Mouse (Mus musculus) embryonic facial prominence, embryonic 15.5 days (tissue): ENCODE measurements around the gene Plxnb3. TPM values are rescaled to one million over a fixed set of nuclear protein-coding genes. Genes with fewer than 3 reads are reported as not detected.
"Not testable (repeated sequence)": the region's sequence is repeated elsewhere in the genome, so short reads cannot be mapped to it uniquely, and the experiment has no call there.

ENCODE experiments used
- ATAC-seq: fragments of 200-750 bp; cut with Nextera tagmentation; 2 replicates; pipeline ENCODE4 v1.8.0; 2017; ENCODE audit warnings: low read depth, moderate TSS enrichment; ENCODE audit not compliant: insufficient number of reproducible peaks, low FRiP score, low TSS enrichment
- H3K27ac ChIP-seq: fragments of 300-500 bp; sonication (generic); replicated peaks from 2 replicates; pipeline ENCODE4 v1.5.1; 2015; ENCODE audit warnings: mild to moderate bottlenecking, inconsistent platforms
- H3K27me3 ChIP-seq: fragments of 300-500 bp; sonication (generic); 2 replicates; pipeline ENCODE4 v1.6.1; 2015; ENCODE audit warnings: inconsistent platforms
- H3K36me3 ChIP-seq: fragments of 300-500 bp; sonication (generic); 2 replicates; pipeline ENCODE4 v1.6.1; 2015; ENCODE audit warnings: mild to moderate bottlenecking, inconsistent platforms
- H3K4me1 ChIP-seq: fragments of 300-500 bp; sonication (generic); 2 replicates; pipeline ENCODE4 v1.6.1; 2015; ENCODE audit warnings: inconsistent platforms
- H3K4me2 ChIP-seq: fragments of 300-500 bp; sonication (generic); replicated peaks from 2 replicates; pipeline ENCODE4 v1.6.1; 2015; ENCODE audit warnings: mild to moderate bottlenecking, inconsistent platforms
- H3K4me3 ChIP-seq: fragments of 300-500 bp; sonication (generic); replicated peaks from 2 replicates; pipeline ENCODE4 v1.5.1; 2015; ENCODE audit warnings: mild to moderate bottlenecking, inconsistent platforms
- H3K9ac ChIP-seq: fragments of 300-500 bp; sonication (generic); 2 replicates; pipeline ENCODE4 v1.6.1; 2015; ENCODE audit warnings: inconsistent platforms
- H3K9me3 ChIP-seq: fragments of 300-500 bp; sonication (generic); replicated peaks from 2 replicates; pipeline ENCODE4 v1.6.1; 2016; ENCODE audit warnings: inconsistent platforms
- WGBS: fragments of 180-500 bp; shearing (Covaris S2); methylation state at CpG from one replicate; pipeline ENCODE4 v1.1.7; 2015; 5-methylcytosine and 5-hydroxymethylcytosine counted together
- polyA plus RNA-seq: library from polyadenylated mRNA; unstranded; fragments of >200 nt; fragmentation: Nextera tagmentation; extraction: Ambion mirVana; gene quantifications from 2 replicates; pipeline ENCODE4 v1.2.1, GENCODE M21; 2015

Plxnb3 gene
- polyA plus RNA-seq, 1 experiment from 2014 or later, result 1.1 TPM

- H3K4me1 ChIP-seq, H3K27ac ChIP-seq, H3K4me2 ChIP-seq, H3K4me3 ChIP-seq, ATAC-seq, H3K9ac ChIP-seq, H3K27me3 ChIP-seq, H3K36me3 ChIP-seq, H3K9me3 ChIP-seq: not testable (repeated sequence)
- whole genome bisulfite sequencing, result 96% methylated on average over 7 of the region's 7 CpGs
These were observed 17.0 kb upstream of the Plxnb3 start for GRCm38 (mm10) chrX:73739841-73740240.

- H3K36me3 ChIP-seq, result no peaks in the 10 kb centered on the region
- ATAC-seq, result no peak
- H3K9ac ChIP-seq, result no peak overlapping the region
- H3K9me3 ChIP-seq, result no peaks in the 10 kb centered on the region
- no peak overlapping the region for H3K4me2 ChIP-seq
- H3K27me3 ChIP-seq, result no peaks in the 10 kb centered on the region
- no peaks in the 10 kb centered on the region for H3K4me1 ChIP-seq
- no peak overlapping the region for H3K27ac ChIP-seq
- 83% methylated on average over 1 of the region's 1 CpGs for WGBS
- no peak overlapping the region for H3K4me3 ChIP-seq
These were observed 12.0 kb upstream of the Plxnb3 start for GRCm38 (mm10) chrX:73744774-73745481.

- Histone ChIP-seq H3K9ac (no peak overlapping the region), H3K27me3 (no peaks in the 10 kb centered on the region), H3K27ac (no peak overlapping the region), H3K4me1 (no peaks in the 10 kb centered on the region), H3K36me3 (no peaks in the 10 kb centered on the region), H3K4me3 (no peak overlapping the region), H3K4me2 (no peak overlapping the region), H3K9me3 (no peaks in the 10 kb centered on the region)
- WGBS, result 69% methylated on average over 1 of the region's 1 CpGs
- ATAC-seq, result no peak
These were observed 7.9 kb upstream of the Plxnb3 start for GRCm38 (mm10) chrX:73748977-73749376.

GRCm38 (mm10) chrX:73758611-73759290 is 1.9 kb downstream of the Plxnb3 start:
- Histone ChIP-seq H3K9me3 (no peaks in the 10 kb centered on the region), H3K9ac (no peak overlapping the region), H3K4me2 (no peak overlapping the region), H3K27me3 (no peaks in the 10 kb centered on the region), H3K36me3 (no peaks in the 10 kb centered on the region), H3K4me3 (no peak overlapping the region), H3K4me1 (no peaks in the 10 kb centered on the region), H3K27ac (no peak overlapping the region)
- ATAC-seq, result no peak
- 84% methylated on average over 13 of the region's 13 CpGs for WGBS

- ATAC-seq, result no peak
- 45% methylated on average over 1 of the region's 1 CpGs for WGBS
- no peaks in the 10 kb centered on the region for H3K36me3 ChIP-seq
These were observed 8.4 kb downstream of the Plxnb3 start for GRCm38 (mm10) chrX:73765311-73765710.

GRCm38 (mm10) chrX:73767267-73767666 is 10.4 kb downstream of the Plxnb3 start:
- Histone ChIP-seq H3K4me1 (no peaks in the 10 kb centered on the region), H3K9ac (no peak overlapping the region), H3K27me3 (no peaks in the 10 kb centered on the region), H3K4me2 (no peak overlapping the region), H3K9me3 (no peaks in the 10 kb centered on the region), H3K4me3 (no peak overlapping the region), H3K36me3 (no peaks in the 10 kb centered on the region), H3K27ac (no peak overlapping the region)
- WGBS, result 57% methylated on average over 9 of the region's 9 CpGs
- ATAC-seq, result no peak

More at GRCm38 (mm10) chrX:73765311-73765710, 8.4 kb downstream of the Plxnb3 start:
- H3K9ac ChIP-seq, result no peak overlapping the region
- no peak overlapping the region for H3K27ac ChIP-seq
- H3K27me3 ChIP-seq, result no peaks in the 10 kb centered on the region
- no peak overlapping the region for H3K4me2 ChIP-seq
- H3K9me3 ChIP-seq, result no peaks in the 10 kb centered on the region
- no peaks in the 10 kb centered on the region for H3K4me1 ChIP-seq
- no peak overlapping the region for H3K4me3 ChIP-seq

- no peak for ATAC-seq
- Histone ChIP-seq H3K9me3 (no peaks in the 10 kb centered on the region), H3K4me2 (no peak within 1 kb of the TSS), H3K27me3 (no peaks in the 10 kb centered on the region), H3K36me3 (0 out of 2 replicates have a peak, but pooled peaks cover 12% of the 10 kb centered on the region), H3K4me3 (no peak within 1 kb of the TSS), H3K9ac (no peak within 1 kb of the TSS), H3K4me1 (no peaks in the 10 kb centered on the region), H3K27ac (no peak within 1 kb of the TSS)
- WGBS, result 62% methylated on average over 9 of the region's 9 CpGs
These were observed 17.4 kb downstream of the Plxnb3 start, which contains the start of gene Srpk3 for GRCm38 (mm10) chrX:73774168-73774760. Gene Srpk3, plus strand, starts transcription at chrX:73774405.

- ATAC-seq, result no peak; the same call in 1 of the 2 replicates
- H3K4me1 ChIP-seq, result no peaks in the 10 kb centered on the region
- no peaks in the 10 kb centered on the region for H3K9me3 ChIP-seq
- no peak overlapping the region for H3K4me2 ChIP-seq
- H3K36me3 ChIP-seq, result 0 out of 2 replicates have a peak, but pooled peaks cover 18% of the 10 kb centered on the region
- no peak overlapping the region for H3K27ac ChIP-seq
- WGBS, result 65% methylated on average over 10 of the region's 10 CpGs
- no peak overlapping the region for H3K9ac ChIP-seq
- no peaks in the 10 kb centered on the region for H3K27me3 ChIP-seq
- H3K4me3 ChIP-seq, result no peak overlapping the region
These were observed 18.1 kb downstream of the Plxnb3 start for GRCm38 (mm10) chrX:73774802-73775483.

GRCm38 (mm10) chrX:73782227-73782626 is 25.3 kb downstream of the Plxnb3 start:
- 92% methylated on average over 3 of the region's 3 CpGs for WGBS
- Histone ChIP-seq H3K4me2 (no peak overlapping the region), H3K36me3 (peaks cover 27% of the 10 kb centered on the region; the same call in 1 of the 2 replicates), H3K4me1 (no peaks in the 10 kb centered on the region), H3K27ac (no peak overlapping the region), H3K27me3 (no peaks in the 10 kb centered on the region), H3K9me3 (no peaks in the 10 kb centered on the region), H3K4me3 (no peak overlapping the region), H3K9ac (no peak overlapping the region)
- ATAC-seq, result no peak

GRCm38 (mm10) chrX:73785666-73786065 is 28.8 kb downstream of the Plxnb3 start:
- H3K4me3 ChIP-seq, result peak overlapping the region; percentile 64
- no peaks in the 10 kb centered on the region for H3K9me3 ChIP-seq
- ATAC-seq, result no peak
- H3K4me1 ChIP-seq, result peaks cover 8% of the 10 kb centered on the region
- peaks cover 12% of the 10 kb centered on the region for H3K36me3 ChIP-seq
- H3K9ac ChIP-seq, result no peak overlapping the region; the same call in 1 of the 2 replicates
- no peaks in the 10 kb centered on the region for H3K27me3 ChIP-seq
- peak overlapping the region; percentile 50 for H3K4me2 ChIP-seq
- H3K27ac ChIP-seq, result peak overlapping the region; percentile 91; the same call in 1 of the 2 replicates
